Mouse (Mus musculus): ENCODE measurements around the gene Col11a2.

Gene Col11a2

DNA sequence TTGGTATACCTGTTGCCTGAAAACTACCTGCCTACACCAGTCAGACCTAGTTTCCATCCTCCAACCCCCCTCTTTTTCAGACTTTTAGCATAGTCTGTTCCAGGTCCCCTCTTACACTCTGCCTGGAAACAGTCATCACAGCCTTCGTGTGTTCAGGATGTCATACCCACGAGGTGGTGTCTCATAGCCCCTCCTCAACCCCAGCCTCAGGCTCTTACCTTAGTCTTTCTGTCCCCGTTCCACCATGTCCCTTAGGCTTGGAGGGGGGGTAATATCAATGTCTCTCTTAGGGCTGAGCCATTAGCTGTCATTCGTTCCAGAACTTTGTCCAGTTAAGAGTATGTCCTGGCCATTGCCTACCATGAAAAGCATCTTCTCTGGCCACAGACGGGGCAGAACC is 61.9 kb downstream of the Col11a2 start:
- intact Hi-C loops (cut with DNase I), result no loop called here

DNA sequence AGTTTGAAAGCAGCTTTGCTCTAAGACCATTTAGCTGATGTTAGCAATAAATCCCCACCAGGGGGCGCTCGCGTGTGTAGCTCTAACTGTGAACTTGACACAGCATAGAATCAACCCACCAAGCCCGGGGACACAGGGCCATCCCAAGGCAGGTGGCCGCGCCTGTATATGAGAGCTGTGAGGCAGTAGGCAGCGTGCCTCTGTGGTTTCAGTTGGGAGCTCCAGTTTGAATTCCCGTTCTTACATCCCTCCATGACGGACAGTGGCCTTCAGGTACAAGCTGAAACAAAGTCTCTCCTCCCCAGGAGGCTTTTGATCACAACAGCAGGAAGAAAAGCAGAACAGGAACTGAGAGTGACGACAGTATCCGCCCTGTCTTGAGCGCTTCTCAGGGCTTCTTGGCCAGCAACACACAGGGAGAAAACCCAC is 62.4 kb downstream of the Col11a2 start:
- intact Hi-C loops (cut with DNase I), result no loop called here

DNA sequence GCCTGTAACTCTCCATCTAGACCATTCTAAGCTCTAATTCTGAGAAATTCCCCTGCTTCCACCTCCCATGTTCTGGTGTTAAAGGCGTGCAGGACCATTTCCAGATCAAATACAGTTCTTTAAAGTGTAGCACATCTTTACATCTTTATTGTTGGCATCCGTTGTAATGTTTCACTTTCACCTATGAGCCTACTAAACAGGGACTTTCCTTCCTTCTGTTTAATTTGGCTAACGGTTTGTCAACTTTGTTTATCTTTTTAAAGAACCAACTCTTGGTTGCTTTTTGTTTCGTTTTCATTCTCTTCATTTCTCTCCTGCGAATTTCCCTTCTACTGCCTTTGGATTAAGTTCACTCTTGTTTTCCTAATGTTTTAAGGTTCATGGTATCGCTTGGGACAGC is 63.6 kb downstream of the Col11a2 start:
- intact Hi-C loops (cut with DNase I), result no loop called here

DNA sequence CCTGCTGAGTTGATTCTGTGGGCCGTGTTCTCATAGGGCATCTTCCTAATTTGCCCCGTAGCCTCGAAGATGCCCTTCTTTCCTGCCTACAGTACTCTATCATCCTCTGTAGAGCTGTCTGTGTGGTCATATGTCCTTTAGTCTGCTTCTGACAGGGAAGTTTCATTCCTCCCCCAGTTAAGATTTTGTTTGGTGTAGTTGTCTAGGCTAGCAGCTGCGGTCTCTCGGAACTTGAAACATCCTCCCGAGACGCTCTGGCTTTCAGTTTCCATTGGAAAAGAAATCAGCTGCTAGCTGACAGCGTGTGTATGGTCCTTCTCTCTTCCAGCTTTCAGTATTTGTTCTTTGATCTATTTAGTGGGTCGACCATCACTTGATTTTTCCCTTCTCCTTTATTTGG is 65.6 kb downstream of the Col11a2 start:
- intact Hi-C loops (cut with DNase I), result no loop called here

DNA sequence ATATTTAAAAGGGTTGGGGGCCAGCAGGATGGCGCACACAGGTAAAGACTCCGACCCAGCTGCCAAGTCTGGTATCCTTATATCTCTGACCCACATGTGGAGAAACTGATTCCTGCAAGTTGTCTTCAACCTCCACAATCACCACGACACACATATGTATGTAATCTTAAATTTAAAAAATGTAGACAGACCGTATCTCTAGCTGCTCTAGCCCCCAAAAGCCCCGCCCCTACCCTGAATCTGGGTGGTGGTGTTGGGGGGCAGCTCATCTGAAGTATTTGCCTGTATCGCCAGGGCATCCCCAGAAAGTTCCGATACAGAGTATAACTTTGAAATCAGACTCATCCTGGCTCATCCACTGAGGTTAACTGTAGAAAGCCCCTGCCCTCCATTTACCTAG is 67.3 kb downstream of the Col11a2 start:
- intact Hi-C loops (cut with DNase I), result no loop called here

DNA sequence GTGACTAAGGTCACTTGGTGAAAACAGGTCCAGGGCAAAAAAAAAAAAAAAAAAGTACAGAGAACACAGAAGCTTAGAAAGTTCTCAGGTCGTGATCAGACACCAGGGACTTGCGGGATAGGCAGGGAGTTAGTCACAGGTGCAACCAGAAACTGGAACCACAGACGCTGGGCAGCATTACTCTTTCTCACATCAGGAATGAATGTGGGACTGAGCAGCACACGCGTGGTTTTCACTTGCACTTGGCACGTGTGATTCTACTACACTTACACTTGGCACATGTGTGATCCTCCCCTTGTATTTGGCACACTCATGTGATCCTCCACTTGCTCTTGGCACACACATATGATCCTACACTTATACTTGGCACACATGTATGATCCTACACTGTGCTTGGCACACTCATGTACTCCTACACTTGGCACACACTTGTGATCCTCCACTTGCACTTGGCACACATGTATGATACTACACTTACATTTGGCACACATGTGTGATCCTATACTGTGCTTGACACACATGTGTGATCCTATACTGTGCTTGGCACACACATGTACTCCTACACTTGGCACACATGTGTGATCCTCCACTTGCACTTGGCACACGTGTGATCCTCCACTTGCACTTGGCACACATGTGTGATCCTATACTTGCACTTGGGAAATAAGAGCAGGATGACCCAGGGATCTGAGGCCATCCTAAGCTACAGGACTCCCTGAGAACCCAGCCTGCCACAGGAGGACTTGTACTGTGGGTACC is 68.1 kb downstream of the Col11a2 start:
- intact Hi-C loops (cut with DNase I), result no loop called here

DNA sequence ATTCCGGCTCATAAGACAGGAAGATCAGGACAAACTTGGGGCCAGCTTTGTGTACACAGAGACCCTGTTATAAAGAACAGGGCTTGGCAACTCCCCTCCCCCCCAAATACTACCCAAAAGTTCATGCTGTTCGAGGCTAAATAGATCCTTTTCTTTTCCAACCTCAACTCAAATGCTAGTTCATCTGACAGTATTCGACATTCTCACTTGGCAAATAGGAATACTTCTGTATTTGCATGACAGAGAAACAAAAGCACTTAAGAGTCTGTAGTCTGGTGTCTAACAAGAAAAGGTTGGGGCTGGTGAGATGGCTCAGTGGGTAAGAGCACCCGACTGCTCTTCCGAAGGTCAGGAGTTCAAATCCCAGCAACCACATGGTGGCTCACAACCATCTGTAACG is 69.2 kb downstream of the Col11a2 start:
- intact Hi-C loops (cut with DNase I), result no loop called here

DNA sequence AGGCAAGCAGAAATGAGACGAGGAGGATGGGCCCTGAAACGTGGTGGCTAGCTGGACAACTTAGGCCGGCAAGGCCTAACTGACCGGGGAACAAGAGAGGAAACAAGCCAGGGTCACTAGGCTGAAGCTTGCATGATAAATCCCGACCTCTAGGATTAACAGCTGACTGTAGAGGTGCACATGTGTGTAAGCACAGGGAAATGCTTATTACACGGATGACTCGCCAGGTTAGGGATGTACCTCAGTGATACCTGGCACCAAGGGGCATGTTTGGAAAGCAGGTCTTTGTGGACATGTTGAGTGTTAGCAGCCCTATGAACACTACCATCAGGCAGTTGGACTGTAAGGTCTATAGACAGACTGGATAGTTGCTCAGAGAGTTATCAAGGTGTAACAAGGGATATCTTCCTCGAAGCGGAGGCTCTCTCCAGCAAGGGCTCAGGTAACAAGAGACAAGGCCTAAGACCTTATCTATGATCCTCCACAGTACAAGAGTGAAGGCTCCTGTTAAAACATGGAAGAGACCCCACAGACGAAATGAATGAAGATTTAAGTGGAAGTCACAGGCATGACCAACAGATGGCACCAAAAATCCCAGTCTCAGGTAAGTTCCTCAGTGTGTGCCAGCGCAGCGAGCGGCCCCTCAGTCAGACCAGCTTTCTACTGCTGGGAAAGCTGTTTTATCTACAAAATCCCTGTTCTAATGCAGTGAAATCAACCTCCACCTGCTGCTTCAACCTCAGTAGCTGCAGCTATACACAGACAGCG is 70.0 kb downstream of the Col11a2 start:
- intact Hi-C loops (cut with DNase I), result no loop called here

DNA sequence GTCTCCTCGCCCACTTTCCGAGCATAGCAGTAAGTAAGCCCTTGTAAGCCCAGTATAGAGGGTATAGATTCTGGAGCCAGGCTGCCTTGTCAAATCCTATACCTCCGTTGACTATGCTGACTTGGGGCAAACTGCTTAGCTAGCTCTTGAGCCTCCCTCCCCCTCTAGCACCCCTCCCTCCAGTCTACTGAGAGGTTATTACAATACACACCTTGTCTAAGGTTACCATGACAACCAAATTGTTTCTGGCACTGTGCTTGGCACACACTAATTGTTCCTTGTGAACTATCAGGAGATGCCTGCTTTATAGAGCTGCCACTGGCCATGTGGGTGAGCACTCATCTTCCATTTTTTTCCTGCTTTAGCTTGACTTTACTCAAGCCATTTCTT is 70.6 kb downstream of the Col11a2 start:
- intact Hi-C loops (cut with DNase I), result no loop called here

DNA sequence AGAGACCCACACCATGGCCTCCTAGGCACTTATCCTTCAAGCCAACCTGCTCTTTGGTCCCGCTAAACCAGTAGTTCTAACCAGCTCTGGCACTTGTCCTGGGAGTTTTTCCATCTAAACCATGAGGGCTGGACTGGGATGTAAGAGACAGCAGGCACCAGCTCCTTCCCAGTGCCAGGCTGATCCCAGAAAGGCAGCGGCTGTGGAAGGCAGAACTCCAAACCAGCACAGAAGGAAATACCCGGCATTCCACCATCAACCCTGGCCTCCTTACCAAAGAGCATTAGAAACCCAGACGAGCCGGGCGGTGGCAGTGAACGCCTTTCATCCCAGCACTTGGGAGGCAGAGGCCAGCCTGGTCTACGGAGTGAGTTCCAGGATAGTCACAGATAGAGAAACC is 71.1 kb downstream of the Col11a2 start:
- intact Hi-C loops (cut with DNase I), result no loop called here

DNA sequence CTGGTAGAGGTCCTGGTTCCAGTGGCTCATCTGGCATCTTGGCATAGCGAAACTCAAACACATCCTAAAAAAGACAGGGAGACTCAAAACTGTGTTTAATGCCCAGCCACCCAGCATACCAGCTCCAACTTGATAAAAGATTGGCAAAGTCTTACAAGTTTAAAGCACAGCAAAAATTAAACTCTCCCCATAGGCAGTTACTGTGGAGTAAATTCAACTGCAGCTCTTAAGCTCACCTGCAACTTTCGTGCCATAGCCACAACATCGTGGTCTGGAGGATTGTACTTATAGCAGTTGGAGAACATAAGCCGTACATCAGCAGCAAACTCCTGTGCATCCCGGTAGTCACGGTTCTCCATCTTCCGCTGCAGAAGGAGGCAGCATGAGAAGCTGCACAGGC is 74.9 kb downstream of the Col11a2 start:
- intact Hi-C loops (cut with DNase I), result no loop called here

Small RNAs within 50 kb of the gene (microRNA-seq; reads per million reads assigned to microRNA genes)
- gene Mir219a-1 (0.46 to 0.49 reads per million in 2 experiments), gene Mir219c (0 reads per million in 2 experiments)

Data from adrenal gland (tissue).